Mouse (Mus musculus) erythroblast, embryonic 14.5 days (primary cell): ENCODE measurements around the gene Rnf186.

Source experiments
- GATA1 ChIP-seq: IDR thresholded peaks from 2 replicates; pipeline ENCODE4 v1.6.1; 2012; ENCODE audit warnings: low read length, inconsistent platforms, mixed read lengths
- TAL1 ChIP-seq: IDR thresholded peaks from 3 replicates; pipeline ENCODE4 v1.6.1; 2012; ENCODE audit warnings: low read length, inconsistent platforms, mixed read lengths

DNA sequence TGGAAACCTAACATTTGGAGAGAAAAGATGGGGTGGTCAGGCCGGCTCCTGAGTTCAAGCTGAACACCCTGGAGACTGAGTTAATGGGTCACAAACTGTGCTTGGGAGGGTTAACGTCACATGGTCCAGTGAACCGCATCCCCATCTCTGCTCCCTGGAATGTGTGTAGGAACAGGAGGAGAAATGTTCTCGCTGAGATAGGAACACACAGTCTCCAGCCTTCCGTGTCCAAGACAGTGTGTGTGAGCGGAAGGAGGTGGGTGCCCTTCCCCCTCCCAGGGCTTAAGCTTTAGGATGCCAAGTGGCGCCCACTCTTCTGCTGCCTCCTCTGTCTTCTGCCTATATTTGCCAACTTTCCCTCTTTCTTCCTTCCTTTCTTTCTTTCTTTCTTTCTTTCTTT, 7.0 kb upstream of the Rnf186 start:
- TF ChIP-seq GATA1: no peak
- no peak for TF ChIP-seq TAL1
